Mouse (Mus musculus): ENCODE measurements at regions not wholly inside any gene's neighbourhood (a gene's known extent, or its start where the extent isn't known, plus 50 kb on each side); places are given as distances from the start of the nearest gene placed in this dataset.

- no peak for DNase-seq (ENCODE audit: low spot score)
These were observed 80.6 kb downstream of the Fam53a start for GRCm38 (mm10) chr5:33548800-33549199.

GRCm38 (mm10) chr5:33543372-33543771 is 86.1 kb downstream of the Fam53a start:
- peak; percentile 72 for DNase-seq (ENCODE audit: low spot score)

- no peak for DNase-seq (ENCODE audit: low spot score)
These were observed 86.8 kb downstream of the Fam53a start for GRCm38 (mm10) chr5:33542643-33543042.

GRCm38 (mm10) chr5:33542000-33542554 is 87.4 kb downstream of the Fam53a start:
- peak; percentile 12 for DNase-seq (ENCODE audit: low spot score)

GRCm38 (mm10) chr5:33540259-33540658 is 89.2 kb downstream of the Fam53a start:
- DNase-seq (ENCODE audit: low spot score) = no peak

- no peak for DNase-seq (ENCODE audit: low spot score)
These were observed 92.0 kb downstream of the Fam53a start for GRCm38 (mm10) chr5:33537429-33537828.

- no peak for DNase-seq (ENCODE audit: low spot score)
These were observed 92.4 kb downstream of the Fam53a start for GRCm38 (mm10) chr5:33537017-33537416.

- DNase-seq (ENCODE audit: low spot score) = no peak
These were observed 93.2 kb downstream of the Fam53a start for GRCm38 (mm10) chr5:33536261-33536660.

- no peak for DNase-seq (ENCODE audit: low spot score)
These were observed 94.1 kb downstream of the Fam53a start for GRCm38 (mm10) chr5:33535145-33536010.

GRCm38 (mm10) chr5:33534345-33534744 is 95.1 kb downstream of the Fam53a start:
- DNase-seq (ENCODE audit: low spot score) = peak; percentile 25

- DNase-seq (ENCODE audit: low spot score) = no peak
These were observed 96.2 kb downstream of the Fam53a start for GRCm38 (mm10) chr5:33533185-33533584.

GRCm38 (mm10) chr5:33531263-33531662 is 97.5 kb upstream of the Nkx1-1 start:
- no peak for DNase-seq (ENCODE audit: low spot score)

- DNase-seq (ENCODE audit: low spot score) = no peak
These were observed 96.0 kb upstream of the Nkx1-1 start for GRCm38 (mm10) chr5:33529771-33530170.

GRCm38 (mm10) chr5:33528971-33529670 is 95.3 kb upstream of the Nkx1-1 start:
- no peak for DNase-seq (ENCODE audit: low spot score)

GRCm38 (mm10) chr5:33527750-33528149 is 94.0 kb upstream of the Nkx1-1 start:
- no peak for DNase-seq (ENCODE audit: low spot score)

GRCm38 (mm10) chr5:33527316-33527715 is 93.5 kb upstream of the Nkx1-1 start:
- DNase-seq (ENCODE audit: low spot score) = no peak

GRCm38 (mm10) chr5:33521951-33522742 is 88.4 kb upstream of the Nkx1-1 start:
- no peak for DNase-seq (ENCODE audit: low spot score)

- DNase-seq (ENCODE audit: low spot score) = no peak
These were observed 87.1 kb upstream of the Nkx1-1 start for GRCm38 (mm10) chr5:33520856-33521255.

- DNase-seq (ENCODE audit: low spot score) = no peak
These were observed 85.6 kb upstream of the Nkx1-1 start for GRCm38 (mm10) chr5:33519394-33519793.

GRCm38 (mm10) chr5:33518860-33519259 is 85.1 kb upstream of the Nkx1-1 start:
- no peak for DNase-seq (ENCODE audit: low spot score)

- no peak for DNase-seq (ENCODE audit: low spot score)
These were observed 83.8 kb upstream of the Nkx1-1 start for GRCm38 (mm10) chr5:33517625-33518024.

- DNase-seq (ENCODE audit: low spot score) = no peak
These were observed 82.4 kb upstream of the Nkx1-1 start for GRCm38 (mm10) chr5:33516211-33516610.

All from layer of hippocampus, adult 11-12 months (tissue).